Mouse (Mus musculus): ENCODE data around the gene Skint9.
"Not testable (repeated sequence)": the region's sequence is repeated elsewhere in the genome, so short reads cannot be mapped to it uniquely, and the experiment has no call there.

Skint9 gene

GRCm38 (mm10) chr4:112433885-112434284 lies at the start of gene Skint9:
Gene Skint9, minus strand, starts transcription at chr4:112433985.
- DNase-seq (ENCODE audit: low read depth) = no peak

GRCm38 (mm10) chr4:112432685-112433084 lies 1.1 kb downstream of the Skint9 start:
- DNase-seq (ENCODE audit: low read depth) = no peak

- no peak for DNase-seq (ENCODE audit: low read depth)
These were observed 1.6 kb downstream of the Skint9 start for GRCm38 (mm10) chr4:112432223-112432622.

DNA sequence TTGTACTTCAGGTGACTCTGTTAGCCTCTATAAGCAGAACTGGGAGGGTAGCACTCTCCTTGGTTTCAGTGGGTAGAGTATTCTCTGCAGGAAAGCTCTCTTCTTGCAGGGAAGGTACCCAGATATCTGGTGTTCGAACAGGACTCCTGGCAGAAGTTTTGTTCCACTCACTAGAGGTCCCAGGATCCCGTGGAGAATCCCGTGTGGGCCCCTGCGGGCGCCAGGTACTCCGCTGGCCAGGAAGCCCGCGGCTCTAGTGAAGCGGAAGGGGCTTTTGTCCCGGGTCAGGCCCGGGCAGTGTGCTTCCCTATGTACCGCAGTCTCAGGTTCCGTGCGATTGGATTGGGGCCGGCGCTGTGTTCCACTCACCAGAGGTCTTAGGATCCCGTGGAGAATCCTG lies 84.7 kb downstream of the Skint9 start:
- DNase-seq (ENCODE audit: low read depth) = not testable (repeated sequence)

Measured in c-Kit-positive CD71-negative TER-119-negative erythroid progenitor cells, embryonic 14.5 days (primary cell).